Mouse (Mus musculus) hindbrain, embryonic 11.5 days (tissue): ENCODE measurements around the gene Inf2. TPM values are rescaled to one million over a fixed set of nuclear protein-coding genes. Genes with fewer than 3 reads are reported as not detected.

Experiments used
- ATAC-seq: fragments of 200-750 bp; cut with Nextera tagmentation; 2 replicates; pipeline ENCODE4 v1.8.0; 2017; ENCODE audit warnings: mild to moderate bottlenecking, moderate TSS enrichment, moderate library complexity; ENCODE audit not compliant: low FRiP score
- DNase-seq: peaks from one replicate; pipeline ENCODE4 v3.0.0-alpha.2; 2015; ENCODE audit warnings: low spot score
- H3K27ac ChIP-seq: fragments of 300-500 bp; sonication (generic); 2 replicates; pipeline ENCODE4 v1.5.1; 2014; ENCODE audit warnings: mild to moderate bottlenecking, low read depth, low read length
- H3K27me3 ChIP-seq: fragments of 300-500 bp; sonication (generic); 2 replicates; pipeline ENCODE4 v1.6.1; 2014; ENCODE audit warnings: mild to moderate bottlenecking, low read length, moderate library complexity, mixed read lengths; ENCODE audit not compliant: control insufficient read depth, insufficient read depth
- H3K36me3 ChIP-seq: fragments of 300-500 bp; sonication (generic); 2 replicates; pipeline ENCODE4 v1.6.1; 2014; ENCODE audit warnings: mild to moderate bottlenecking, low read length, moderate library complexity, mixed read lengths; ENCODE audit not compliant: control insufficient read depth, insufficient read depth
- H3K4me1 ChIP-seq: fragments of 300-500 bp; sonication (generic); replicated peaks from 2 replicates; pipeline ENCODE4 v1.6.1; 2014; ENCODE audit warnings: low read length, mixed read lengths; ENCODE audit not compliant: control insufficient read depth, insufficient read depth
- H3K4me2 ChIP-seq: fragments of 300-500 bp; sonication (generic); replicated peaks from 2 replicates; pipeline ENCODE4 v1.6.1; 2014; ENCODE audit warnings: mild to moderate bottlenecking, low read depth, low read length
- H3K4me3 ChIP-seq: fragments of 300-500 bp; sonication (generic); 2 replicates; pipeline ENCODE4 v1.5.1; 2014; ENCODE audit warnings: low read depth, low read length
- H3K9ac ChIP-seq: fragments of 300-500 bp; sonication (generic); 2 replicates; pipeline ENCODE4 v1.6.1; 2014; ENCODE audit warnings: low read depth, low read length
- H3K9me3 ChIP-seq: fragments of 300-500 bp; sonication (generic); 2 replicates; pipeline ENCODE4 v1.6.1; 2016; ENCODE audit warnings: low read length; ENCODE audit not compliant: control insufficient read depth
- WGBS: fragments of 180-500 bp; shearing (Covaris S2); extraction: QIAGEN DNeasy Blood & Tissue Kit; methylation state at CpG from one replicate; pipeline ENCODE4 v1.1.7; 2014; 5-methylcytosine and 5-hydroxymethylcytosine counted together
- polyA plus RNA-seq: library from polyadenylated mRNA; unstranded; fragments of >200 nt; fragmentation: Nextera tagmentation; extraction: Ambion mirVana; gene quantifications from 2 replicates; pipeline ENCODE4 v1.2.1, GENCODE M21; 2014

The Inf2 gene
- polyA plus RNA-seq, 1 experiment from 2014 or later: 1.2 TPM

DNA sequence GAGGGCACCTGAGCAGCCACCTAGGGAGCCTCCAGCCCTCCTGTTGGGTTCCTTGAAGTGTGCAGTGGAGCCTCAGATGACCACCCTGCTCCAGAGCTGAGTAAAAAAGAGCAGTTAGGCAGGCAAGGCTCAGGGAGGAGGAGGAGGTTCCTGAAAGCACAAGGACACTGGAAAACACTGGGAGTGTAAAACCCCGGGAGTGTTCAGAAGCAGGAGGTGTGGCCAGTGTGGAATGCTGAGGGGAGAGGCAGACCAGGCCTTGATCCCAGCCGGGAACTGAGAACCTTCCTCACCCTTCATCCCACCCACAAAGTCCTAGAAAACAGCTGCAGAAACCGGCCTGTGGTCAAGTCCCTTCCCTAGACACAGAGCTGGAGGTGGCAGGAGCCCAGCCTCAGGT is 11.8 kb upstream of the Inf2 start:
- Histone ChIP-seq H3K27ac (no peak overlapping the region), H3K9ac (no peak overlapping the region), H3K4me3 (no peak overlapping the region), H3K4me1 (no peaks in the 10 kb centered on the region), H3K27me3 (no peaks in the 10 kb centered on the region), H3K4me2 (no peak overlapping the region), H3K9me3 (no peaks in the 10 kb centered on the region), H3K36me3 (no peaks in the 10 kb centered on the region)
- no peak for ATAC-seq
- 14% methylated on average over 3 of the region's 3 CpGs for WGBS
- DNase-seq: no peak

DNA sequence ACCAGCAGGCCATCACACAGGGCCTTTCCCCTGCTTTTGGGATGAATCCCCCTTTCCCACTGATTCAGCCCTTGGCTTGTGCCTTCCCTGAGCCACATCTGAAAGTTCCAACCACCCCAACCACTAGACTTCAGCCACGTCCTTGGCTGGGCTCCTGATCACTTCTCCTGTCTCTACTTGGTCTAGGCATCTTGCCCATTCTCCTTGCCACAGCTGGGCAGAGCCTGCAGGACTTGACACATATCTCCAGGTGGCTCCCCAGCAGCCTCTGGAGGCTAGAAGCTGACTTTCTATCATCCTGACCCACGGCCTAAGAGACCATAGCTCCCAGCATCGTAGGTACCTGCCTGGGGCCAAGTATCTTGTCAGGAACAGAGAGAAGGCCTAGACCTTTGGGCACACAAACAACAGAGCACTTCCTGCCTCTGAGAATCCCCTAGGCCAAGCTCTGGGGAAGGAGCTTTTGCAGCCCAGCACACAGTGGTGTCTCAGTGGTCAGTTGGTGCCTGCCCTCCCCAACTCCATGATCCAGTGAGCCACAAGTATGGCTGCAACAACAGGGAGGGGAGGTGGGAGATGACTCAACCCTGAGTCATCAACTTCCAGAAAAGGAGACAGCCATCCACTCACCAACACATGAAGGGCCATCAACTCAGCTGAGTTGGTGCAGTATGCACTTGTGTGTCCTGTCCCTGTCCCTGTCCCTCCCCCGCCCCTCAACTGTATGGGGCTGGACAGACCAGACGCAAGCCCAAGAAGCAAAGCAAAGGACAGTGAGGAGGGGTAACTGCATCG is 10.1 kb upstream of the Inf2 start:
- no peak overlapping the region for H3K4me2 ChIP-seq
- H3K36me3 ChIP-seq: no peaks in the 10 kb centered on the region
- H3K27me3 ChIP-seq: no peaks in the 10 kb centered on the region
- H3K4me3 ChIP-seq: no peak overlapping the region
- H3K27ac ChIP-seq: no peak overlapping the region
- DNase-seq (no peak), ATAC-seq (no peak)
- no peaks in the 10 kb centered on the region for H3K4me1 ChIP-seq
- H3K9ac ChIP-seq: no peak overlapping the region
- H3K9me3 ChIP-seq: no peaks in the 10 kb centered on the region
- WGBS: 76% methylated on average over 6 of the region's 6 CpGs

DNA sequence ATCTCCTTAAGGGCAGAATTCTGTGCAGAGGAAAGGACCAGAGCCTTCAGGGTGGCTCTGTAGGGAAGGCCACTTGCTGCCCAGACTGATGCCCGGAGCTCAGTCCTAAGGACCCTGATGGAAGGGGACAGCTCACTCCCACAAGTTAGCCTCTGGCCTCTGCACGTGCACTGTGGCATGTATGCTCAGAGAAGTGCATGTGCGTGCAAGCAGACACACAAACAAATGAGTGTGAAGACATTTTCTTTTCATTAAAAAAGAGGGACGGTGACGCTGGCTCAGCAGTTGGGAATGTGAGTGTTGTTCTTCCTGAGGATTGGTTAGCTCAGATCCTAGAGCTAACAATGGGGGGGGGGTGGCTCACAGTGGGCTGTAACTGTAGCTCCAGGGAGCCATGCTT is 9.2 kb upstream of the Inf2 start:
- Histone ChIP-seq H3K4me1 (no peaks in the 10 kb centered on the region), H3K27ac (no peak overlapping the region), H3K4me2 (no peak overlapping the region), H3K9me3 (no peaks in the 10 kb centered on the region), H3K4me3 (no peak overlapping the region), H3K36me3 (no peaks in the 10 kb centered on the region), H3K9ac (no peak overlapping the region), H3K27me3 (no peaks in the 10 kb centered on the region)
- DNase-seq: no peak
- no peak for ATAC-seq
- 46% methylated on average over 5 of the region's 5 CpGs for whole genome bisulfite sequencing

DNA sequence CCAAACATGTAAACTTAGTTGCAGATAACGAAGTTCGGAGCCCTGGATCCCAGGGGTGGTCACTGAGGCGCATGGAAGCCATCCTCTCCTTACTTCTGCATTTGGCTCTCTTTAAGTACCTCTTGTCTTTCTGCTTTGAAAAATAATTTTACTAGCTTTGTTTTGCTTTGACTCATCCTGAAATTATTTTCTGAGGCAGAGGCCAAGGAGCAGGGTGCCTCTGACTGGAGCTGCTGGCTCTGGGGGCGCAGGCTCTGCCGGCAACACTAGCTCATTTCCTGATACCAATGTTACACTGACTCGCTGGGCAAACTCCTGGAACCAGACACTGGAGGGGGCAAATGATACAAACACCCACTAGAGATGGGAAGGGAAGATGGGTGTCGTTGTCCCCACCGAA is 8.7 kb upstream of the Inf2 start:
- WGBS: 87% methylated on average over 8 of the region's 8 CpGs
- no peak overlapping the region for H3K27ac ChIP-seq
- DNase-seq: no peak

DNA sequence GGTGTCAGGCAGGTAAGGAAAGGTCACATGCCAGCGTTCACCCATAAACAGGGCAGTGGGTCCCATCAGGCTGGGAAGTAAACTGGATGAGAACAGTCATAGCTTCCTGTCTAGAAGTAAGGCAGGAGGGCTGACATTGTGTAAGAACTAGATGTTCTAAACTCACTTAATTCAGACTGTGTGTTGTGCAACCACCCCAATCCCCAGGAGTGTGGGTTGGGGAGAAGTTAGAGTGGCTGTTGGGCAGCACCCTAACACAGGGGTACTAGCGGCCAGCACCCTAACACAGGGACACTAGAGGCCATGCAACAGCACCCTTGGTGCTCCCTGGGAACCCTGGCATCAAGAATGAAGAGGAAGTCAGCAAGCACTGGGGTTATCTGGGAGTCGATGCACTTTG is 7.5 kb upstream of the Inf2 start:
- Histone ChIP-seq H3K4me1 (no peaks in the 10 kb centered on the region), H3K4me2 (no peak overlapping the region), H3K9me3 (no peaks in the 10 kb centered on the region), H3K27ac (no peak overlapping the region), H3K4me3 (no peak overlapping the region), H3K9ac (no peak overlapping the region), H3K27me3 (no peaks in the 10 kb centered on the region), H3K36me3 (no peaks in the 10 kb centered on the region)
- DNase-seq (no peak), ATAC-seq (no peak)
- 91% methylated on average over 3 of the region's 3 CpGs for WGBS

More for the DNA sequence above, 8.7 kb upstream of the Inf2 start:
- H3K4me1 ChIP-seq: no peaks in the 10 kb centered on the region
- H3K9me3 ChIP-seq: no peaks in the 10 kb centered on the region
- H3K4me2 ChIP-seq: no peak overlapping the region
- H3K4me3 ChIP-seq: no peak overlapping the region
- no peaks in the 10 kb centered on the region for H3K27me3 ChIP-seq
- no peak for ATAC-seq
- no peaks in the 10 kb centered on the region for H3K36me3 ChIP-seq
- H3K9ac ChIP-seq: no peak overlapping the region

DNA sequence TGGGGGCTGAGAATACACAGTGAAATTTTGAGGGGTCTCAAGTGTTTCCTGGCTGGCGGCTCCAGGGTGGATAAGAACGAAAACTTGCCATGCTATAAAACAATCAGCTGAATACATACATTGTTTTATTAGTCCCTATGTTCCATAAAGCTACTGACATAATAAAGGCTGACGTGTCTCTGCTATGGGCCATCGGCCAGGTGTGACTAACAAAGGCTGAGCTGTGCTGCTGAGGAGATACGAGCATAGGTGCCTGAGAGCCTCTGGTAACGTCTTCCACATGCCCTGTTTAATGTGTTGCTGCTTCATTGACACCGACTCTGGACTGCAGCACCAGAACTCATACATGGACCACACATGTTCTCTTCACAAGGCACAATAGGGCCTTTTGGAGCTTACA is 3.6 kb upstream of the Inf2 start:
- Histone ChIP-seq H3K4me1 (no peaks in the 10 kb centered on the region; the same call in 1 of the 2 replicates), H3K4me2 (no peak overlapping the region), H3K4me3 (no peak overlapping the region), H3K36me3 (no peaks in the 10 kb centered on the region), H3K27ac (no peak overlapping the region), H3K9me3 (no peaks in the 10 kb centered on the region), H3K9ac (no peak overlapping the region), H3K27me3 (peaks cover 13% of the 10 kb centered on the region)
- 81% methylated on average over 7 of the region's 7 CpGs for WGBS
- ATAC-seq (no peak), DNase-seq (no peak)

DNA sequence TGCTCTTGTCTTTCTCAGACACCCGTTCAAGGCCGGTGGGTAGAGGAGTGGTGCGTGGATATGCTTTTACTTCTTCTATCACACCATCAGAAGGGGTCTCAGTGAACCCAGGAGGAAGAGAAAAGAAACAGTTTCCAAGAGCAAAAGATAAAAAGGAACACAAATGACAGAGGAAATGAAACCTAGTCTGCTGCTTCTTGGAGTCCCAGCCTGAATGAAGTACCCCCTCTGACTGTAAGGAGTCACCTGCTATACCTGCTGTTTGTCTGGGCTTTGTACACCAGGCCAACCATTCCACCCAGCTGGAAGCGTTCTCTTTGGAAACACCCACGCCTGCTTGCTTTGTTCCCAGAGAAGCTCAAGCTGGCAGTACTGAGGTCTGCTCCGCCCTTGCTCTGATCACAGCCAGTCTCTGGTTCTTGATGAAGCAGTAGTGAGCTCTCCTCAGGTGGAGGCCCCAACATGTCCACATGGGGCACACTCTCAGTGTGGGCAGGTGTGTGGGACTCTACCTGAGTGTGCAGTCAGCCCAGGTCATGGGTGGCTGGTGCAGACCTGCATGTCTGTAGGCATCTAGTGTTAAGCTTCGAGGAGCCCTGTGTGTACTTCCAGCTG is 2.6 kb upstream of the Inf2 start:
- Histone ChIP-seq H3K4me2 (no peak overlapping the region), H3K4me3 (no peak overlapping the region), H3K4me1 (no peaks in the 10 kb centered on the region; the same call in 1 of the 2 replicates), H3K27me3 (peaks cover 14% of the 10 kb centered on the region), H3K9ac (no peak overlapping the region), H3K9me3 (no peaks in the 10 kb centered on the region), H3K27ac (no peak overlapping the region), H3K36me3 (no peaks in the 10 kb centered on the region)
- 72% methylated on average over 7 of the region's 7 CpGs for WGBS
- ATAC-seq: no peak
- no peak for DNase-seq

DNA sequence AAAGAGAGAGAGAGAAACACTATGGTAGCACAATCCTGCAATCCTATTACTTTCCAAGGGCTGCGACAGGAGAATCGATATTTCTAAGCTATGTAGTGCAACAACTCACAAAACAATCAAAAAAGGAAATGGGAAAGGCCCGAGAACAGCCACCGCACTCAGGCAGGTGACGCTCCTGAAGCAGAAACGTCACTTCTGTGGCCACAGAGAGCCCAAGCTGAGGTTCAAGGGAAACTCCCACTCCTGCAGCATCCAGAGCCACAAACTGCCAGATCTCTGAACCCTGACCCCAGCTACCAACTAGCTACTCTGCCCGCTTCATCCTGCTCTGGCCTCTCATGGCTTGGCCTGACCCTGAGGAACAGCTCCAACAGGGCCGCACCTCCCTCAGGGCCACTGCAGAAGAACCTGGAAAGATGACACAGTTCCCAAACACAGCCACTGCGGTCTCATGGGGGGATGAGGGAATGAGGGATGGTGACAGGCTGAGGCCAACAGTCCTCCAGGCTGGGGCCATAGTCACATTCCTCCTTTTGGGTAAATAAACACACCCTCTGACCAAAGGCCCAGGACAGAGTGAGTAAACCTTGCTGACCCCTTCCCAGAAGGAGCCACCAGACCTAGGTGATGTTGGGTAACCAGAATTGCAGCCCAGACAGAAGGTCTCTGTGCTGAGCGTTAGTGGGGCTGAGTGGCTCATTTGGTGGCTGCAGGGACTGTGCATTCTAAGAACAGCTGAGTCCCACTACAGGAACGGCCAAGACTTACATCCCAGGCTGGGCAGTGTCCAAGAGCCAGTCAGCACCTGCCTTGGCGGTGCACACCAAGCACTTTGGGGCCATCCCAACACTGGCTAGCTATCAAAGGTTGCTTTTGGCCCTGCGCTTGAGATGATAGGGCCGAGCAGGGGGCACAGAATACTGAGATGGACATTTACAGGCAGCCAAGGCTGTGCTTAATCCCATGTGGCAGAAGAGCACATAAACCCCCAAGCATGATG is 1.2 kb upstream of the Inf2 start:
- Histone ChIP-seq H3K4me2 (no peak overlapping the region; the same call in 1 of the 2 replicates), H3K27me3 (peaks cover 14% of the 10 kb centered on the region), H3K9me3 (no peaks in the 10 kb centered on the region), H3K4me3 (no peak overlapping the region), H3K9ac (no peak overlapping the region), H3K4me1 (no peaks in the 10 kb centered on the region; the same call in 1 of the 2 replicates), H3K36me3 (no peaks in the 10 kb centered on the region), H3K27ac (no peak overlapping the region)
- 74% methylated on average over 14 of the region's 14 CpGs for WGBS
- DNase-seq (no peak), ATAC-seq (no peak)
